In the genomic region with DNA sequence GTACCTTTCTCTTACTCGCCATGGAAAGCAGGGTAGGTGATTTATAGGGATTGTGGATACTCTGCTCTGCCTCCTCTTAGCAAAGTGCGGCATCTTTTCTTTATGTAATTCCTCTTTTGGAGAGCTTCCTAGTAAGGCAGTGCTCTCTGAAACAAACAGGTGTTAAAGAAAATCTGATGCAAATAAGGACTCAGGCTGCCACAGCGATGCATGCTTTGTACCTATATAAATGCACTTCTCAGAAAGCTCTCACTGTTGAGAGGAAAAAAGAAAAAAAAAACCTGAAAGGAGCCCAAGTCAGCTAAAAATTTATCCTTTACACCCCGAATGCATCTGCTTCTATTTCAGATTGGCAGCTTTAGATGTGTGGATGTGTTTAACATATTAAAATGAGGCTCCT, we compare ENCODE assay signal across 23 mouse cellular contexts.
DNase-seq lines count a peak whose midpoint lies in the region; ATAC-seq and TF ChIP-seq lines count a peak whose summit lies in the region.
"Had no signal": no experiment of that assay in that cellular context is flagged by ENCODE, and none has a peak within 500 bp of the region (broad histone marks: within the 10 kb centered on the region; RNA-seq: fewer than 3 reads in every experiment).

No protein-coding gene starts in this region.

- no peaks in the 10 kb centered on the region for H3K36me3 ChIP-seq in forebrain, postnatal 0 days (ENCODE audit: insufficient read depth)
- no peaks in the 10 kb centered on the region for H3K36me3 ChIP-seq in forebrain, embryonic 10.5 days (replicated peaks)
- H3K36me3 ChIP-seq: embryonic facial prominence, embryonic 12.5 days; forebrain, embryonic 12.5 days; G1E; heart, embryonic 12.5 days; hindbrain, embryonic 10.5 days had no signal

- intact Hi-C loops in left cerebral cortex, postnatal 25 days (cut with DNase I) = loop anchor here (1.0 kb wide), 1 partner anchor 75 kb away; no protein-coding TSS in a partner anchor

- H3K4me3 ChIP-seq in forebrain, postnatal 0 days (ENCODE audit: low read depth, low read length) = no peak overlapping the region
- no peak overlapping the region for H3K4me3 ChIP-seq in forebrain, embryonic 10.5 days
- no peak overlapping the region for H3K4me3 ChIP-seq in lung, adult 2 months (replicated peaks; ENCODE audit: extremely low read depth, low read depth, low read length)
- H3K4me3 ChIP-seq: embryonic facial prominence, embryonic 12.5 days; forebrain, embryonic 12.5 days; heart, embryonic 12.5 days; hindbrain, embryonic 10.5 days had no signal

- no peak overlapping the region for H3K4me2 ChIP-seq in forebrain, postnatal 0 days (ENCODE audit: low read depth)
- H3K4me2 ChIP-seq: embryonic facial prominence, embryonic 12.5 days; forebrain, embryonic 12.5 days; heart, embryonic 12.5 days; hindbrain, embryonic 14.5 days had no signal

- WGBS in forebrain, postnatal 0 days = 48% methylated on average over 4 of the region's 4 CpGs
- WGBS in forebrain, embryonic 10.5 days = 88% methylated on average over 4 of the region's 4 CpGs
- WGBS in lung, adult 2 months = 83% methylated on average over 4 of the region's 4 CpGs

- peak; percentile 42 for DNase-seq in forebrain, postnatal 0 days
- no peak for DNase-seq in forebrain, embryonic 10.5 days (ENCODE audit: extremely low spot score, low spot score)
- peak; percentile 35 for DNase-seq in layer of hippocampus, adult 9-11 months
- no peak for DNase-seq in layer of hippocampus, postnatal 36 days
- DNase-seq in brain, adult 2 months (ENCODE audit: low read depth, low spot score) = peak; percentile 79
- DNase-seq in left cerebral cortex, postnatal 25 days (ENCODE audit: low spot score in 2 of 2) = peak; percentile 32 to 91
- DNase-seq in lung, adult 2 months = no peak
- DNase-seq in kidney, adult 9 months = no peak
- DNase-seq: adrenal gland, adult 8-10 months; adrenal gland, postnatal 36 days; B cell, adult 2 months; cerebellum, adult 11 months; cerebellum, adult 8-10 months; cerebellum, postnatal 14 days; gastrocnemius, postnatal 14 days had no signal

- peak overlapping the region; percentile 35; the same call in 1 of the 2 replicates for H3K27ac ChIP-seq in forebrain, postnatal 0 days (ENCODE audit: low read depth, low read length)
- no peak overlapping the region for H3K27ac ChIP-seq in forebrain, embryonic 10.5 days
- H3K27ac ChIP-seq: embryonic facial prominence, embryonic 12.5 days; forebrain, embryonic 12.5 days; hindbrain, embryonic 10.5 days; hindbrain, embryonic 14.5 days had no signal

- H3K9me3 ChIP-seq in forebrain, postnatal 0 days (ENCODE audit: low read length) = no peaks in the 10 kb centered on the region
- no peaks in the 10 kb centered on the region for H3K9me3 ChIP-seq in forebrain, embryonic 10.5 days
- H3K9me3 ChIP-seq: embryonic facial prominence, embryonic 12.5 days; forebrain, embryonic 12.5 days; G1E; heart, embryonic 12.5 days; hindbrain, embryonic 10.5 days had no signal

- H3K9ac ChIP-seq in forebrain, postnatal 0 days = no peak overlapping the region
- H3K9ac ChIP-seq: embryonic facial prominence, embryonic 12.5 days; forebrain, embryonic 12.5 days; heart, embryonic 12.5 days; hindbrain, embryonic 14.5 days had no signal

- ATAC-seq in forebrain, postnatal 0 days = peak; percentile 16
- ATAC-seq: CD4-positive, CD25-positive, alpha-beta regulatory T cell, adult 4 months; forebrain, embryonic 16.5 days had no signal

- H3K4me1 ChIP-seq in forebrain, postnatal 0 days (ENCODE audit: insufficient read depth) = no peaks in the 10 kb centered on the region
- H3K4me1 ChIP-seq in forebrain, embryonic 10.5 days = no peaks in the 10 kb centered on the region
- H3K4me1 ChIP-seq in lung, adult 2 months (ENCODE audit: control insufficient read depth, insufficient read depth, low read length) = no peaks in the 10 kb centered on the region
- H3K4me1 ChIP-seq: embryonic facial prominence, embryonic 12.5 days; forebrain, embryonic 12.5 days; heart, embryonic 12.5 days; hindbrain, embryonic 10.5 days had no signal

- no peak for TF ChIP-seq CTCF in forebrain, postnatal 0 days (IDR thresholded peaks at IDR 0.05; ENCODE audit: low read depth)
- TF ChIP-seq CTCF in lung, adult 2 months (IDR thresholded peaks at IDR 0.05; ENCODE audit: insufficient read depth, low read length) = no peak

- no peak for TF ChIP-seq POLR2A in lung, adult 2 months (IDR thresholded peaks at IDR 0.05; ENCODE audit: borderline replicate concordance, extremely low read depth, low read depth, low read length)

- no peaks in the 10 kb centered on the region for H3K27me3 ChIP-seq in forebrain, postnatal 0 days (ENCODE audit: insufficient read depth, low read length)
- H3K27me3 ChIP-seq in forebrain, embryonic 10.5 days (ENCODE audit: poor library complexity, severe bottlenecking) = no peaks in the 10 kb centered on the region
- H3K27me3 ChIP-seq: embryonic facial prominence, embryonic 12.5 days; forebrain, embryonic 12.5 days; heart, embryonic 12.5 days had no signal

Comparison
In these comparisons a context has a peak if more than half of its experiments do, and no peak if none do; other contexts are left out.
1. DNase-seq: peak in forebrain, postnatal 0 days (single experiment), layer of hippocampus, adult 9-11 months (single experiment), brain, adult 2 months (single experiment) and left cerebral cortex, postnatal 25 days (2 of 2); none in forebrain, embryonic 10.5 days (single experiment), layer of hippocampus, postnatal 36 days (0 of 2), lung, adult 2 months (single experiment) and kidney, adult 9 months (single experiment).